Mouse (Mus musculus): ENCODE data around the gene Sh3bp1. TPM values are rescaled to one million over a fixed set of nuclear protein-coding genes. Genes with fewer than 3 reads are reported as not detected.

The Sh3bp1 gene
- polyA plus RNA-seq, 1 experiment from 2014 or later: 3.6 TPM

DNA sequence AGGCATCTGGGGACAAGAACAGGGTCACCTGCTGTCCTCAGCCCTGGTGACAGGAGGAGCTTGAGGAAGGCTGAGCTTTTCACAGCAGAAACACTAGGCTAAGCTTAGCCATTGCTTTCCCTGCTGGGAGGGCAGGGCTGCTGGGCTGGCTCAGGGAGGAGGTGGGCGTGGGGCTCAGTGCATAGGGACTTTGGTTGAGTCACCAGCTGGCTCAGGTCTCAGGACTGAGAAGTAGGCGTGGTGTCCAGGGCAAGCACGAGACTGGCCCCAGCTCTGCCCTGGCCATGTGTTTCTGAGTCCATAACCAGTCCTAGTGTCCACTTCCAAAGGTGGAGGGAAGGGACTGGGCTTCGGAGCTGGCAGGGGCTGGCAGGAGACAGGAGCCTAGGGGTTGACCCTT is 60.5 kb downstream of the Sh3bp1 start:
- H3K27ac ChIP-seq (replicated peaks): no peak overlapping the region
- WGBS: 78% methylated on average over 4 of the region's 4 CpGs
- peaks cover 53% of the 10 kb centered on the region for H3K36me3 ChIP-seq
- H3K4me1 ChIP-seq: no peaks in the 10 kb centered on the region
- H3K4me2 ChIP-seq (replicated peaks): no peak overlapping the region
- no peak for ATAC-seq (replicated peaks)
- H3K9me3 ChIP-seq: no peaks in the 10 kb centered on the region
- H3K9ac ChIP-seq (replicated peaks): no peak overlapping the region
- H3K27me3 ChIP-seq: no peaks in the 10 kb centered on the region
- no peak overlapping the region for H3K4me3 ChIP-seq

Small RNA genes within 50 kb of the gene (microRNA-seq; reads per million reads assigned to microRNA genes)
- gene Mir6955: not detected

Other genes with a start within 250 kb of the Sh3bp1 start
- 6.2 and 6.8 TPM in 2 replicates for gene Elfn2, start 181.0 kb upstream of the Sh3bp1 start, polyA plus RNA-seq (2015; fragmentation: Nextera tagmentation; extraction: Ambion mirVana)
- gene Mfng, start 126.3 kb upstream of the Sh3bp1 start, polyA plus RNA-seq (2015; fragmentation: Nextera tagmentation; extraction: Ambion mirVana): 77.9 and 85.9 TPM in 2 replicates
- gene Card10, start 96.7 kb upstream of the Sh3bp1 start, polyA plus RNA-seq (2015; fragmentation: Nextera tagmentation; extraction: Ambion mirVana): 1.3 and 1.7 TPM in 2 replicates
- 7.6 and 9.0 TPM in 2 replicates for gene Cdc42ep1, start 57.1 kb upstream of the Sh3bp1 start, polyA plus RNA-seq (2015; fragmentation: Nextera tagmentation; extraction: Ambion mirVana)
- gene Lgals2, start 44.2 kb upstream of the Sh3bp1 start, polyA plus RNA-seq (2015; fragmentation: Nextera tagmentation; extraction: Ambion mirVana): not detected in 2 replicates
- gene Gga1, start 22.6 kb upstream of the Sh3bp1 start, polyA plus RNA-seq (2015; fragmentation: Nextera tagmentation; extraction: Ambion mirVana): 60.3 and 62.0 TPM in 2 replicates
- not detected in 2 replicates for gene Gm49510, start 101 bp upstream of the Sh3bp1 start, polyA plus RNA-seq (2015; fragmentation: Nextera tagmentation; extraction: Ambion mirVana)
- 99.5 and 101 TPM in 2 replicates for gene Pdxp, start 14.2 kb downstream of the Sh3bp1 start, polyA plus RNA-seq (2015; fragmentation: Nextera tagmentation; extraction: Ambion mirVana)
- gene Lgals1, start 27.0 kb downstream of the Sh3bp1 start, polyA plus RNA-seq (2015; fragmentation: Nextera tagmentation; extraction: Ambion mirVana): 61.7 and 66.5 TPM in 2 replicates
- 57.4 and 59.3 TPM in 2 replicates for gene Nol12, start 35.2 kb downstream of the Sh3bp1 start, polyA plus RNA-seq (2015; fragmentation: Nextera tagmentation; extraction: Ambion mirVana)
- gene Triobp, start 48.0 kb downstream of the Sh3bp1 start, polyA plus RNA-seq (2015; fragmentation: Nextera tagmentation; extraction: Ambion mirVana): 43.3 and 49.9 TPM in 2 replicates
- 470 and 489 TPM in 2 replicates for gene H1f0, start 128.7 kb downstream of the Sh3bp1 start, polyA plus RNA-seq (2015; fragmentation: Nextera tagmentation; extraction: Ambion mirVana)
- not detected in 2 replicates for gene Galr3, start 142.1 kb downstream of the Sh3bp1 start, polyA plus RNA-seq (2015; fragmentation: Nextera tagmentation; extraction: Ambion mirVana)
- gene Ankrd54, start 163.1 kb downstream of the Sh3bp1 start, polyA plus RNA-seq (2015; fragmentation: Nextera tagmentation; extraction: Ambion mirVana): 61.6 and 65.5 TPM in 2 replicates
- 192 and 195 TPM in 2 replicates for gene Eif3l, start 175.4 kb downstream of the Sh3bp1 start, polyA plus RNA-seq (2015; fragmentation: Nextera tagmentation; extraction: Ambion mirVana)
- gene Micall1, start 209.1 kb downstream of the Sh3bp1 start, polyA plus RNA-seq (2015; fragmentation: Nextera tagmentation; extraction: Ambion mirVana): 8.0 and 9.7 TPM in 2 replicates
- gene Polr2f, start 241.2 kb downstream of the Sh3bp1 start, polyA plus RNA-seq (2015; fragmentation: Nextera tagmentation; extraction: Ambion mirVana): 293 and 308 TPM in 2 replicates
- gene 1700088E04Rik, start 241.5 kb downstream of the Sh3bp1 start, polyA plus RNA-seq (2015; fragmentation: Nextera tagmentation; extraction: Ambion mirVana): 11.9 and 16.8 TPM in 2 replicates